Mouse (Mus musculus) embryonic facial prominence, embryonic 15.5 days (tissue): ENCODE results near the gene Cox19. TPM values are rescaled to one million over a fixed set of nuclear protein-coding genes. Genes with fewer than 3 reads are reported as not detected.

Experiments used
- ATAC-seq: fragments of 200-750 bp; cut with Nextera tagmentation; 2 replicates; pipeline ENCODE4 v1.8.0; 2017; ENCODE audit warnings: low read depth, moderate TSS enrichment; ENCODE audit not compliant: insufficient number of reproducible peaks, low FRiP score, low TSS enrichment
- H3K27ac ChIP-seq: fragments of 300-500 bp; sonication (generic); replicated peaks from 2 replicates; pipeline ENCODE4 v1.5.1; 2015; ENCODE audit warnings: mild to moderate bottlenecking, inconsistent platforms
- H3K27me3 ChIP-seq: fragments of 300-500 bp; sonication (generic); 2 replicates; pipeline ENCODE4 v1.6.1; 2015; ENCODE audit warnings: inconsistent platforms
- H3K36me3 ChIP-seq: fragments of 300-500 bp; sonication (generic); 2 replicates; pipeline ENCODE4 v1.6.1; 2015; ENCODE audit warnings: mild to moderate bottlenecking, inconsistent platforms
- H3K4me1 ChIP-seq: fragments of 300-500 bp; sonication (generic); 2 replicates; pipeline ENCODE4 v1.6.1; 2015; ENCODE audit warnings: inconsistent platforms
- H3K4me2 ChIP-seq: fragments of 300-500 bp; sonication (generic); replicated peaks from 2 replicates; pipeline ENCODE4 v1.6.1; 2015; ENCODE audit warnings: mild to moderate bottlenecking, inconsistent platforms
- H3K4me3 ChIP-seq: fragments of 300-500 bp; sonication (generic); replicated peaks from 2 replicates; pipeline ENCODE4 v1.5.1; 2015; ENCODE audit warnings: mild to moderate bottlenecking, inconsistent platforms
- H3K9ac ChIP-seq: fragments of 300-500 bp; sonication (generic); 2 replicates; pipeline ENCODE4 v1.6.1; 2015; ENCODE audit warnings: inconsistent platforms
- H3K9me3 ChIP-seq: fragments of 300-500 bp; sonication (generic); replicated peaks from 2 replicates; pipeline ENCODE4 v1.6.1; 2016; ENCODE audit warnings: inconsistent platforms
- WGBS: fragments of 180-500 bp; shearing (Covaris S2); methylation state at CpG from one replicate; pipeline ENCODE4 v1.1.7; 2015; 5-methylcytosine and 5-hydroxymethylcytosine counted together
- polyA plus RNA-seq: library from polyadenylated mRNA; unstranded; fragments of >200 nt; fragmentation: Nextera tagmentation; extraction: Ambion mirVana; gene quantifications from 2 replicates; pipeline ENCODE4 v1.2.1, GENCODE M21; 2015

Cox19 gene
- polyA plus RNA-seq, 1 experiment from 2014 or later, result 100 TPM

- H3K4me2 ChIP-seq, result peak overlapping the region; percentile 34
- H3K9ac ChIP-seq, result no peak overlapping the region
- H3K9me3 ChIP-seq, result no peaks in the 10 kb centered on the region
- no peaks in the 10 kb centered on the region for H3K27me3 ChIP-seq
- peak overlapping the region; percentile 79; the same call in 1 of the 2 replicates for H3K27ac ChIP-seq
- no peak for ATAC-seq
- no peaks in the 10 kb centered on the region; the same call in 1 of the 2 replicates for H3K36me3 ChIP-seq
- 73% methylated on average over 11 of the region's 11 CpGs for WGBS
- H3K4me1 ChIP-seq, result peaks cover 52% of the 10 kb centered on the region
- peak overlapping the region; percentile 33 for H3K4me3 ChIP-seq
Observed at GRCm38 (mm10) chr5:139353946-139354345, 2.7 kb upstream of the Cox19 start.

DNA sequence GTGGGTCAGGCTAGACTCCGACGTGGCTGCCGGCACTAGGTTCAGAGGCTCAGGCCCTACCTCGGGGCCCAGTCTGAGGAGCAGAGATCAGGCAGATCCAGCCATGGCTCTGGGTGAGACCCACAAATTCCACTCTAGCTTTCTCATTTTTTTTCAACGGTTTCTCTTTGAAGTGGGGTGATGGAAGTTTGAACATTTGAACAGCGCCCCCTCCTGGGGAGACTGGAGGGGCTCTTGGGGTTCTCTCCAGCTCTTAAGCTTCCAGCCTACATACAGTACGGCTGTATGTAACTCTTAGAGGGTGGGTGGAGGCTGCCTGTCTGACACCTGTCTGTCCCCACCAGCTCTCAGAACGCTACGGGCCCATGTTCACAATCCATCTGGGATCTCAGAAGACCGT lies 2.3 kb upstream of the Cox19 start:
- no peaks in the 10 kb centered on the region for H3K9me3 ChIP-seq
- WGBS, result 51% methylated on average over 10 of the region's 10 CpGs
- H3K4me1 ChIP-seq, result peaks cover 52% of the 10 kb centered on the region
- H3K27ac ChIP-seq, result peak overlapping the region; percentile 79
- no peaks in the 10 kb centered on the region for H3K27me3 ChIP-seq
- no peaks in the 10 kb centered on the region; the same call in 1 of the 2 replicates for H3K36me3 ChIP-seq
- H3K9ac ChIP-seq, result no peak overlapping the region
- H3K4me2 ChIP-seq, result peak overlapping the region; percentile 34
- H3K4me3 ChIP-seq, result peak overlapping the region; percentile 33
- no peak for ATAC-seq

- 41% methylated on average over 6 of the region's 6 CpGs for WGBS
- Histone ChIP-seq H3K27ac (peak within 1 kb of the TSS; percentile 88), H3K9ac (no peak within 1 kb of the TSS), H3K4me3 (peak within 1 kb of the TSS; percentile 33), H3K4me2 (peak within 1 kb of the TSS; percentile 37), H3K4me1 (peaks cover 52% of the 10 kb centered on the region), H3K9me3 (no peaks in the 10 kb centered on the region), H3K27me3 (no peaks in the 10 kb centered on the region), H3K36me3 (no peaks in the 10 kb centered on the region)
- ATAC-seq, result no peak
Observed at GRCm38 (mm10) chr5:139352317-139352716, 1.1 kb upstream of the Cox19 start, which contains the start of gene Cyp2w1. Gene Cyp2w1 (plus strand): TSS chr5:139352617.

- peak; percentile 40 for ATAC-seq
- H3K36me3 ChIP-seq, result no peaks in the 10 kb centered on the region
- no peaks in the 10 kb centered on the region for H3K27me3 ChIP-seq
- no peak overlapping the region for H3K9ac ChIP-seq
- peak overlapping the region; percentile 37 for H3K4me2 ChIP-seq
- H3K4me3 ChIP-seq, result peak overlapping the region; percentile 10; the same call in 1 of the 2 replicates
- H3K9me3 ChIP-seq, result no peaks in the 10 kb centered on the region
- H3K4me1 ChIP-seq, result peaks cover 56% of the 10 kb centered on the region
- peak overlapping the region; percentile 88 for H3K27ac ChIP-seq
- WGBS, result 15% methylated on average over 8 of the region's 8 CpGs
Observed at GRCm38 (mm10) chr5:139351628-139352027, 410 bp upstream of the Cox19 start.

DNA sequence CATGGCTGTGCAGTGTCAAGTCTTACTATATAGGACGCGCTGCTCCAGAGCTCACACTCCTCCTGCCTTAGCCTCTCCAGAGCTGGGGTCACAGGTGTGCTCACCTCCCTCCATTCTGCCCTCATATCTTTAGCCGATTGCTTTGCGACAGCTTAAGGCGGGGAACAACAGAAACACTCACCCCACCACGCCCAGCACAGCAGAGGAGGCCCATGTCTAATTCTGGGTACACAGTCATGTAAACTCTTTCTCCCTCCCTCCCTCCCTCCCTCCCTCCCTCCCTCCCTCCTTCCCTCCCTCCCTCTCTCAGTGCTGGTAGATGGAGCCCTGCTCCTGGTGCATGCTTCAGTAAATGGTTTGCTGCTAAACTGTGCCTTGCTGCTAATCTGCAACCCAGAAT lies 1.5 kb downstream of the Cox19 start:
- H3K4me3 ChIP-seq, result no peak overlapping the region
- H3K27ac ChIP-seq, result peak overlapping the region; percentile 74
- H3K4me2 ChIP-seq, result 0 out of 2 replicates have a peak overlapping the region, but pooled peaks have one; percentile 10
- no peak overlapping the region for H3K9ac ChIP-seq
- no peaks in the 10 kb centered on the region for H3K9me3 ChIP-seq
- no peak for ATAC-seq
- WGBS, result 48% methylated on average over 6 of the region's 6 CpGs
- peaks cover 58% of the 10 kb centered on the region for H3K4me1 ChIP-seq
- H3K27me3 ChIP-seq, result no peaks in the 10 kb centered on the region
- no peaks in the 10 kb centered on the region for H3K36me3 ChIP-seq

- Histone ChIP-seq H3K36me3 (peaks cover 4% of the 10 kb centered on the region), H3K27ac (no peak overlapping the region), H3K4me3 (no peak overlapping the region), H3K9me3 (no peaks in the 10 kb centered on the region), H3K4me1 (peaks cover 53% of the 10 kb centered on the region), H3K9ac (no peak overlapping the region), H3K4me2 (no peak overlapping the region), H3K27me3 (no peaks in the 10 kb centered on the region)
- 58% methylated on average over 1 of the region's 1 CpGs for WGBS
- ATAC-seq, result no peak
Observed at GRCm38 (mm10) chr5:139347225-139347624, 4.0 kb downstream of the Cox19 start.

DNA sequence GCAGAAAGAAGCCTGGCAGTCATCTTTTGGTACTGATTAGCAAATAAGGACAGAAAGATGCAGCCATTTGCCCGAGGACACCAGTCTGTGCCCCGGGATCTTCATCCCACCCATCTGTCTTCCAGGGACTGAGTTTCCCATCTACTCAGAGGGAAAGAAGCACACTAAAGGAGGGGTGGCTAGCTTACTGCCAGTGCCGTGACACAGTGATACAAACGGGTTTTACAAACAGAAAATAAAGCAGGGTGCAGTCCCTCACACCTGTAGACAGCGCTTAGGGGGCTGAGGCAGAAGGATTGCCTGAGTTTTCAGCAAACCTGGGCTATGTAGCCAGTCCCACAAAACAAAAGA lies 5.9 kb downstream of the Cox19 start:
- H3K9ac ChIP-seq, result peak overlapping the region; percentile 6; the same call in 1 of the 2 replicates
- WGBS, result 11% methylated on average over 5 of the region's 5 CpGs
- peak; percentile 13; the same call in 1 of the 2 replicates for ATAC-seq

GRCm38 (mm10) chr5:139344687-139345363 lies 6.4 kb downstream of the Cox19 start:
- Histone ChIP-seq H3K9me3 (no peaks in the 10 kb centered on the region), H3K4me1 (peaks cover 30% of the 10 kb centered on the region), H3K4me3 (peak overlapping the region; percentile 91), H3K27me3 (no peaks in the 10 kb centered on the region), H3K36me3 (peaks cover 26% of the 10 kb centered on the region), H3K27ac (peak overlapping the region; percentile 82), H3K4me2 (peak overlapping the region; percentile 87), H3K9ac (peak overlapping the region; percentile 92)
- WGBS, result 1% methylated on average over 33 of the region's 33 CpGs
- peak; percentile 90 for ATAC-seq

More for the DNA sequence above, 5.9 kb downstream of the Cox19 start:
- no peaks in the 10 kb centered on the region for H3K9me3 ChIP-seq
- peaks cover 34% of the 10 kb centered on the region for H3K4me1 ChIP-seq
- peaks cover 21% of the 10 kb centered on the region for H3K36me3 ChIP-seq
- H3K4me2 ChIP-seq, result peak overlapping the region; percentile 87
- no peaks in the 10 kb centered on the region for H3K27me3 ChIP-seq
- H3K4me3 ChIP-seq, result peak overlapping the region; percentile 91
- peak overlapping the region; percentile 82 for H3K27ac ChIP-seq

DNA sequence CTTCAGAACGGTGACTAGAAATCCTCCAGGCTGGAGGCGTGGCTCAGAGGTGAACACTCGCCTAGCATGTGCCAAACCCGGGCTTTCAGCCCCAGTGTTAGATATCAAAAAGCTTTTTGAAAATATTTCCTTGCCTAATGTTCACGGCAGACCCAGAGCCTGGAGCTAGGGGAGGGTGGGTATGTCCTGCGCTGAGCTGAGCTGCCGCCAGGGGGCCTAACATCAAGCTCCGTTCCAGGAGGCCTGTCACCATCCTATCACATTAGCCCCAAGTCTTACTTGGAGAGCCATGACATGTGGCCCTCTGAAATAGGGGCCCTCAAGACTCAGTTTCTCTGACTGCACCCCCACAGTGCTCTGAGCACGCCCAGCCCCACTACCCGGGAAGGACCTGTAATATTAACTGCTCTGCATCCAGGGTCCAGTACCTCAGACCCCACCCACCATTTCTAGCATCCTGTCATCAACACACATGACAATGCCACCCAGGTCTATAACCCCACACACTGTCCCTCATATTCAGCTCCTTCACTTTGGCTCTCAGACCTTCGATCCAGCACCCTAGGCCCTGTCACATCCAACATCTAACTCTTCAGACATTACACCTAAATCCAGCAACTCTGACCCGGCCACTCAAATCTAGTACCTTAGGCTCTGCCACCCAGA lies 7.1 kb downstream of the Cox19 start:
- H3K4me3 ChIP-seq, result peak overlapping the region; percentile 91
- WGBS, result 4% methylated on average over 12 of the region's 12 CpGs
- H3K36me3 ChIP-seq, result peaks cover 33% of the 10 kb centered on the region
- peak overlapping the region; percentile 81 for H3K27ac ChIP-seq
- ATAC-seq, result peak; percentile 73
- H3K4me2 ChIP-seq, result peak overlapping the region; percentile 87
- peaks cover 24% of the 10 kb centered on the region for H3K4me1 ChIP-seq
- peak overlapping the region; percentile 92 for H3K9ac ChIP-seq
- H3K9me3 ChIP-seq, result no peaks in the 10 kb centered on the region
- no peaks in the 10 kb centered on the region for H3K27me3 ChIP-seq

DNA sequence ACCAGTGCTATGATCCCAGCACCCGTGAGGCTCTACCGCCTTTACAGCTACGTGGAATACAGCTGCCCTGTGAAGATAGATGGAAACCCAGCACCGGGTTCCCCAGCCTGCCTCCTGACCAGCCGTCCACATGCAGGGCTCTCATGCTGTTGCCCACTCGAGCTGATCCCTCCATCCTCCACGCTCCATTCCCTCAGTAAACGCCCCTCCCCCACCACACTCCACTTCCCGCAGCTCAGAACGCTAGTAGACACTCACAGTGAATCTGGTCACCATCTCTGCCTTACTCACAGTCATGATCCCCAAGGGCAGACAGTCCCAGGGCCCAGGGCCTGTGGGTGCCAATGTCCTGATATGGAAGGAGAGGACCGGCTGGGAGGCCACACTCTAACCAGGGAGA lies 12.3 kb downstream of the Cox19 start:
- WGBS, result 85% methylated on average over 11 of the region's 11 CpGs
- H3K9ac ChIP-seq, result no peak overlapping the region
- H3K27ac ChIP-seq, result no peak overlapping the region
- H3K4me2 ChIP-seq, result no peak overlapping the region
- peaks cover 5% of the 10 kb centered on the region for H3K4me1 ChIP-seq
- H3K36me3 ChIP-seq, result peaks cover 73% of the 10 kb centered on the region
- no peak overlapping the region for H3K4me3 ChIP-seq
- no peaks in the 10 kb centered on the region for H3K9me3 ChIP-seq
- no peak for ATAC-seq
- H3K27me3 ChIP-seq, result no peaks in the 10 kb centered on the region

DNA sequence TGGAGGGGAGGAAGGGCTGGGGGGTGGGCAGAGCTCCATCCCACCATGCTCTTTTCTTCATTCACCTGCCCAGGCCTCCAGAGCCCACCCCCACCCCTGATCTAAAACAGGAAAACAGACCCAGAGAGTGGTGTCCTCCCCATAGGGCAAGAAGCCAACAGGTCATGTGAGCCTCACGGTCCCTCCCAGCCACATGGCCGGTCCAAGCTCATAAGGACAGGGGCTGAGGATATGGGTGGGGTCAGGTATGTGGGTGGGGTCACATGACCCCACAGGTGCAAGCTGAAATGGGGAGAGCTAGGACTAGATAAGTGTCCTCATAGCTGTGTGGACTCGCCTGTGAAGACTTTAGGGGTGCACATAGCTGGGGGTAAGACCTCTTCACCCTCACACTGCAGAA lies 12.8 kb downstream of the Cox19 start:
- no peak for ATAC-seq
- no peak overlapping the region for H3K4me2 ChIP-seq
- H3K9ac ChIP-seq, result no peak overlapping the region
- peaks cover 73% of the 10 kb centered on the region for H3K36me3 ChIP-seq
- H3K9me3 ChIP-seq, result no peaks in the 10 kb centered on the region
- H3K27ac ChIP-seq, result no peak overlapping the region
- 76% methylated on average over 3 of the region's 3 CpGs for WGBS
- H3K27me3 ChIP-seq, result no peaks in the 10 kb centered on the region
- H3K4me3 ChIP-seq, result no peak overlapping the region
- H3K4me1 ChIP-seq, result peaks cover under 1% of the 10 kb centered on the region; the same call in 1 of the 2 replicates
